Mouse (Mus musculus): ENCODE results near the gene Pax4.
A peak's percentile ranks its signal among the peaks of the same experiment; 100 is the strongest.

Gene Pax4

GRCm38 (mm10) chr6:28449253-28449652 is at the start of gene Pax4:
Gene Pax4 (minus strand): TSS chr6:28449353.
- DNase-seq (ENCODE audit: low read depth, low spot score): no peak

GRCm38 (mm10) chr6:28497837-28498236 is 48.7 kb upstream of the Pax4 start:
- no peak for DNase-seq (ENCODE audit: low read depth, low spot score)

DNA sequence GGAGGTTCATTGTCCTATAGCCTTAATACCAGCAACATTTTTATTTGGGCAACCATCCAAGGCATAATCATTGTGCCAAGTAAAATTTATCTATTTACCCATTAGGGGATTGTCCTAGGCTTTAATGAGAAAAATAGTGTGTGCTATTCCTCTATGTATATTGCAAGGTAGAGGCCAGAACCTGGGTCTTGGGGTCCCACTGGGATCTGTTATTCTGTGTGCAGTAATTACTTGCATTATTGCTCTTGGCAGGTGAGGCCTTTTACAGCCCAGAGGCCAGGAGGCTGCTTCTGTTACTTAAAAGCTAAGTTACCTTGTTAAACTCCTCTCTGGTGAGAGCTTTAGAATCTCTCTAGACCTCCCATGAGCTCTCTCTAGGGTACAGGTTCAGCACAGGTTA is 42.0 kb upstream of the Pax4 start:
- no peak for DNase-seq (ENCODE audit: low read depth, low spot score)

- no peak for DNase-seq (ENCODE audit: low read depth, low spot score)
Observed at GRCm38 (mm10) chr6:28490612-28491011, 41.5 kb upstream of the Pax4 start.

DNA sequence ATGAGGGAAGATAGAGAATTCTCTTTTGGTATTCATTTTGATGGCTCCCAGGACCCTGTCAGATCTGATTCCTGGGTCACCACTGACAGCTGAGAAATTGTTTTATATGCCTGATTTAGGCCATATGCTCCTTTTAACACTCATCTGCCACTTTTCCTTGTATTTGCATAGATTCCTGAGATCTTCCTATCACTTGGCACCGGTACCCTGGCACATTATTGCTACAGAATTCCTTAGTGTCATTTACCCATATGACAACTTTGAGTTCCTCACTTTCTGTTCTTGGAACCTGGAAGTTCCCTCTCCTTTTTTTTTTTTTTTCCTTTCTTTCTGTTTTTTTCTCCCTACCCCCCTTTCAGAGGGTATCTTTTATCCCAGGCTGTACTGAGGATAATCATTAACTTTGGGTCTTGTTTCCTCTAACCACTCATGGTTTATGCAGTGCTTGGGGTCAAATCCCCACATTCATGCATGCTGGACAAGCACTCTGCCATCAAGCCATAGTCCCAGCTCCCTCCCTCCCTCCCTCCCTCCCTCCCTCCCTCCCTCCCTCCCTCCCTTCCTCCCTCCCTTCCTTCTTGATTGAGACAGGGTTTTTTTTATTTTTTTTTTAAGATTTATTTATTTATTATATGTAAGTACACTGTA is 39.2 kb upstream of the Pax4 start:
- no peak for DNase-seq (ENCODE audit: low read depth, low spot score)

- no peak for DNase-seq (ENCODE audit: low read depth, low spot score)
Observed at GRCm38 (mm10) chr6:28486905-28487304, 37.8 kb upstream of the Pax4 start.

GRCm38 (mm10) chr6:28486471-28486870 is 37.3 kb upstream of the Pax4 start:
- DNase-seq (ENCODE audit: low read depth, low spot score): no peak

DNA sequence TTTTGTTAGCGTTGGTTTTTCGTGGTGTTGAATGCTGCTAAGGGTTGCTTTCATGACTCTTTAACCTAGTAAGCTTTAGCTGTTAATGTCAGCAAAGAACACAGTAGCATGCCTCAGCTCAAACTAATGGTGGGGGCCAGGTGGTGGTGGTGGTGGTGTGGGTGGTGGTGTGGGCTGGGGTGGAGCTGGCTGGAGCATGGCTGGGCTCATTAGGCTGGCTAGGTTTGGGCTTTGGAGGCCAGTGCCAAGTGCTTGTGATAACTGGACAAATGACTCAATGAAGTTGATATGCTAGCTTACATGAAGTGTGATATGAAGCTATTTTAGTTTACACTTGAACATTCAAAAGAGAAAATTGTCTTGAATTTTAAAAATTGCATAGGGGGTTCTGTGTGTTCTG is 36.9 kb upstream of the Pax4 start:
- DNase-seq (ENCODE audit: low read depth, low spot score): no peak

GRCm38 (mm10) chr6:28482711-28483315 is 33.7 kb upstream of the Pax4 start:
- no peak for DNase-seq (ENCODE audit: low read depth, low spot score)

DNA sequence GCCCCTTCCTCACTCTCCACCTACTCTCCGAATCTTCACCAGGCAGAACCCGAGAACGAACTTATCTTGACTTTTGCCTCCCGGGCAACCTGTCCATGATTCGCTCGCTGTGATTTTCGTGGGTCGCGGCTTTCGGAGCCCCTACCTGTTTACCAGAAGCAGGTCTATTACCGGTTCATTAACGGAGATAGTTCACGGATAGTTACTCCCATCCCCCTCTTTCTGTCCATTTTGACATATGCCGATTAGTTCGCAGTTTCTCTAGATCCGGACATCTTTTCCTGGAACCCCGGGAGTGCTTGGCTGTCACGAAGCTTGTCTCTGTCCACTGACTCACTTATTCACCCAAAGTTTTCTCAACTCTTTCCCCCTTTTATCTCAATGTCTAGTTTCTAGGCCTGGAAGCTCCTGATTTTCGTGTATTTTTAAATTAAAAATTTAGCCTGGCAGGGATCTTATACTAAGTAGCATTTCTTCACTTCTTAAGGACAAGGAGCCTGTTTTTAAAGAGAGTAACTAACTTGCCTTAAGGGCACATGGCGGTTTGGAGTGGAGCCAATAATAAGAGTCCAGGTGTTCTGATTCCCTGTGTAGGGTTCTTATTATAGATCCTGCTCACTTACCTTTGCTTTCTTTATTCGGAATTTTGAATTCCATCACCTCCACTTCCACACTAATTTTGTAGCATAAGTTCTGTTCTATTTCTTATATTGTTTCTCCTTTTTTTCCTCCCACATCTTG is 31.8 kb upstream of the Pax4 start:
- DNase-seq (ENCODE audit: low read depth, low spot score): no peak

DNA sequence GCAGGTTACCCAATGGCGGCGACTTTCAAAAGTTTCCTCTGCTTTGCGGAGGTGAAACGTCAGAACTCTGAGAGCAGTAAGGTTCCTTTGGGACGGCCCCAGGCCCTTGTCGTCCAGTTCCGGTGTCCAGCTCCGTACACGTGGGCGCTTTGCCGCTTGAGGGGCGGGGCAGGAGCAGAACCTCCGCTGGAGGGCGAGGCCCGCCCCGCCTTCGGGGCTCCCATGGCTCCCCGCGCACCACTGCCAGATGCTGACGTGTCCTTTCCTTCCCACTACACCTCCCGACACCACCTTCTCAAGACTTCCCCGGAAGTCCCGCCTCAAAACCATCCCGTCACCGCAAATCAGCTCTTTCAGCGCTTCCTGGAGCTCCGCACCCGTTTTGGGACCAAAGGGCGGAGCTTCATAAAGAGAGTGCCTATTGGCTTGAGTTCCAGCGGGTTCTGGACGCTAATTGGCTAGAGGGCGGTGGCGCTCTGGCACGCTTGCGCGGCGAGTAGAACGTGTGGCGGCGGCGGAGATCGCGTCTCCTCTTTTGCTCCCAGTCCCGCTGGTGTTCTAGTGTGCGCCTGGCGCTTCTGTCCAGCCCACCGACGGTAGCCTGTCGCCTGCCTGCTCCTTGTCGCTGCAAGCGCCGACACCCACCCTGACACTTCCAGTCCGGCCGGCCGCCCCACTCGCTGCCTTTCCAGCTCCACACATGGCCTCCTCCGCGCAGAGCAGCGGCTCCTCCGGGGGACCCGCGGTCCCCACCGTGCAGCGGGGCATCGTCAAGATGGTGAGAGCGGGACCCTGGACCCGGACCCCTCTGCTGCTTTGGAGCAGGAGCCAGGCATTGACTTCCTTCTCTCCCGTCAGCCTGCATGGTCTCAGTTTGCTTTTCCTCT is 31.0 kb upstream of the Pax4 start:
- peak; percentile 99 for DNase-seq (ENCODE audit: low read depth, low spot score)

GRCm38 (mm10) chr6:28474839-28475238 is 25.7 kb upstream of the Pax4 start, which contains the start of gene Snd1:
Gene Snd1 (plus strand): TSS chr6:28475139.
- DNase-seq (ENCODE audit: low read depth, low spot score): no peak

DNA sequence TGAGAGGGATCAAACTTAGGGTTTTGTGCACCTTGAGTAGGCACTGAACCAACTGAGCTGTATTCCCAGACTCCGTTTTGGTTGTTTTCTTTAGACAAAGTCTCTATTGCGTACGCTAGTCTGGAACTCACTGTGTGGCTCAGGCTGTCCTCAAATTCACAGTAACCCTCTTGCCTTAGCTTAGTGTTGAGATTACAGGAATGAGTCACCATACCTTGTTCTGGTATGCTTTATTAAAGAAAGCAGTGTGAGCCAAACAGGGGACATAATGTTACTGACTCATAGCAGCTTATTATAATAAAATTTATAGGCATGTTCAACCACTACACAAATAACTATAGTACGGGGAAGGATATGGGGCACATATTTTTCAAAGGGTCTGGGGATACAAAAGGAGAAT is 25.1 kb upstream of the Pax4 start:
- no peak for DNase-seq (ENCODE audit: low read depth, low spot score)

DNA sequence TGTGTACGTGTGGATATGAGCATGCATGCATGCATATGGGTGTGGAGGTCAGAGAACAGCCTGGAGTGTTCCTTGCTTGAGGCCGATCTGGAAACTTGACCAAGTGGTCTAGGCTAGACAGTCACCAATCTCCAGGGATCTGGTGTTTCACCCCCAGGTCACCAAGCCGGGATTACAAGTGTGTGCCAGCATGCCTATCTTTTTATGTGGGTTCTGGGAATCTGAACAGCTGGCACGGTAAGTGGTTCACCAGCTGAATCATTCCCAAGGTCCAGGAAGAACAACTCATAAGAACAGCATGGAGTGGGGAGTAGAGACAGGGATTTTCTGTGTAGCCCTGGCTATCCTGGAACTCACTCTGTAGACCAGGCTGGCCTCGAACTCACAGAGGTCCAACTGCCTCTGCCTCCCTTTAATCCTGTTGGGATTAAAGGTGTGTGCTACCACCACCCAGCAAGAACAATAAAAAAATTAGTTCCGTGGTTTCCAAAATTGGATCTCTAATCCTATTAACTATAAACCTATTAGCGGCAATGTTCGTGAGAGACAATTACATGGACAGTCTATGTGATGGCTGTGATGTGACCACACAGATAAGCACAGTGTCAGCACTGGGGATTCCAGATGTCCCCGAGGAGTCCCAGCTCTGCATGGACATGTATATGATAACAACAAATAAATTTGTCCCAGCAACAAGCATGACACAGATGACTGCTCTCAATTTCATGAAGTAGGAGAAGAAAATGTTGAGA is 22.3 kb upstream of the Pax4 start:
- DNase-seq (ENCODE audit: low read depth, low spot score): no peak

GRCm38 (mm10) chr6:28470621-28471020 is 21.5 kb upstream of the Pax4 start:
- DNase-seq (ENCODE audit: low read depth, low spot score): no peak

- no peak for DNase-seq (ENCODE audit: low read depth, low spot score)
Observed at GRCm38 (mm10) chr6:28470017-28470602, 21.0 kb upstream of the Pax4 start.

DNA sequence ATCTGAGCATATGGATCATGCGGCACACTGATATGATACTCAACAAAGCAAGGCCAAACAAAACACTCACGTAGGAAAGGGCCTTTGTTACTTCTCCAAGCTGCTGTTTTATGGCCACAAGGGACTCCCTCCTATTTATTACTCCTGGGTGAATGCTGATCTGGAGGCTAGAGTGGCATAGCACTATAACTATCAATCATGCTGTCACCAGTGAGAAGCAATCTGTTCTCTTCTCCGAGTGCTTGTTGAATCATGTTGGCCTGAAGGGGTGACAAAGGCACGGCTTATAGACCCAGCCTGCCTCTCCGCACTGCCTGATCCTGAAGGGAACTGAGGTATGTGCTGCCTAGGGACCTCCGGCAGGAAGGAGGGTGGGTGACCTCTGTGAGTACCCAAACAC is 15.5 kb upstream of the Pax4 start:
- no peak for DNase-seq (ENCODE audit: low read depth, low spot score)

GRCm38 (mm10) chr6:28460534-28460933 is 11.4 kb upstream of the Pax4 start:
- DNase-seq (ENCODE audit: low read depth, low spot score): peak; percentile 22

DNA sequence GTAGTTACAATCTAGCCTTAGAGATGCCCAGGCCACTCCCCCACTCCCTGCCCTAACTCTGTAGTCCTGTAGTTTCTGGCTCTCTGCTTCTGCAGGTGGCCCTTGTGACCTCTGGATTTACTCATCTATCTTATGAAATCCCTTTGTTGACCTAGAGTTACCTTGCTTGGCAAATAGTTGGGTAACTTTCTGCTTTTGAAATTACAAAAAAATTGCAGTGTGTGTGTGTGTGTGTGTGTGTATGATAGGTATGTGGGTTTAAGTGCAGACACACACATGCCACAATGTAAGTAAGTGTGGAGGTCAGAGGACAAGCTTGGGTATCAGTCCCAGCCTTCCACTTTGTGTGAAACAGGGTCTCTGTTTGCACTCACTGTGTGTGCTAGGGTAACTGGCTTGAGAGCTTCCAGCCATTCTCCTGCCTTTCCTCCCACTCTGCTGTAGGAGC is 10.1 kb upstream of the Pax4 start:
- no peak for DNase-seq (ENCODE audit: low read depth, low spot score)

- no peak for DNase-seq (ENCODE audit: low read depth, low spot score)
Observed at GRCm38 (mm10) chr6:28450977-28451376, 1.8 kb upstream of the Pax4 start.

- no peak for DNase-seq (ENCODE audit: low read depth, low spot score)
Observed at GRCm38 (mm10) chr6:28450481-28450880, 1.3 kb upstream of the Pax4 start.

Data from c-Kit-negative CD71-positive TER-119-positive erythroid progenitor cells, embryonic 14.5 days (primary cell).